Mouse (Mus musculus) cerebellum, adult 2 months (tissue): ENCODE results near the gene Acta2.

Experiments
- CTCF ChIP-seq: fragments of 200-500 bp; IDR thresholded peaks from 2 replicates; pipeline ENCODE4 v1.5.1; 2011; ENCODE audit warnings: low read depth, mild to moderate bottlenecking, control low read depth, low read length, moderate library complexity, borderline replicate concordance; ENCODE audit not compliant: insufficient read depth
- POLR2A ChIP-seq: fragments of 200-500 bp; IDR thresholded peaks from 2 replicates; pipeline ENCODE4 v1.6.1; 2011; ENCODE audit warnings: low read length, control low read depth, borderline replicate concordance; ENCODE audit not compliant: insufficient read depth

DNA sequence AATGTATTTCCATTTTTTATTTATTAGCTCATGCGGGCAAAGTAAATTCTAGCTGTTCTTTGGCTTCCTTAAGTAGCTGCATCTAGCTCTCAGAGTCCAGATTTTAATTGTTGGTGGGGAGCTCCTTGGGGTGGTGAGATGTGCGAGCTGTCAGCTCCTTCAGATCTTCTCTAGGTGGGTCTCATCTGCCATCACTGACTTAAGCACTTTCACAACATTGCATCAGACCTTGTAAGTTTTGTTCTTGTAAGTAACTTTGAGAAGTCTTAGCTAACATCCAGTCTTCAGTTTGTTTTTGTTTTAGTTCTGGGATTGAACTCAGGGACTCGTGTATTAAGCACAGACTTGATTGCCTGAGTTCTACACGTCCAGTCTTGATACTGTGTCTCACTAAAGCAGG is 56.5 kb downstream of the Acta2 start:
- no peak for TF ChIP-seq CTCF
- no peak for TF ChIP-seq POLR2A
